Mouse (Mus musculus) embryonic fibroblast, embryonic 13.5 days (primary cell): Measurements from ENCODE around the gene Susd1.

Experiments
- CTCF ChIP-seq: IDR thresholded peaks from 2 replicates; pipeline ENCODE4 v1.5.1; 2011; ENCODE audit warnings: mild to moderate bottlenecking, control low read depth, low read length, moderate library complexity, borderline replicate concordance; ENCODE audit not compliant: insufficient read depth
- POLR2A ChIP-seq: IDR thresholded peaks from 2 replicates; pipeline ENCODE4 v1.6.1; 2011; ENCODE audit warnings: low read depth, mild to moderate bottlenecking, control low read depth, low read length, moderate library complexity

DNA sequence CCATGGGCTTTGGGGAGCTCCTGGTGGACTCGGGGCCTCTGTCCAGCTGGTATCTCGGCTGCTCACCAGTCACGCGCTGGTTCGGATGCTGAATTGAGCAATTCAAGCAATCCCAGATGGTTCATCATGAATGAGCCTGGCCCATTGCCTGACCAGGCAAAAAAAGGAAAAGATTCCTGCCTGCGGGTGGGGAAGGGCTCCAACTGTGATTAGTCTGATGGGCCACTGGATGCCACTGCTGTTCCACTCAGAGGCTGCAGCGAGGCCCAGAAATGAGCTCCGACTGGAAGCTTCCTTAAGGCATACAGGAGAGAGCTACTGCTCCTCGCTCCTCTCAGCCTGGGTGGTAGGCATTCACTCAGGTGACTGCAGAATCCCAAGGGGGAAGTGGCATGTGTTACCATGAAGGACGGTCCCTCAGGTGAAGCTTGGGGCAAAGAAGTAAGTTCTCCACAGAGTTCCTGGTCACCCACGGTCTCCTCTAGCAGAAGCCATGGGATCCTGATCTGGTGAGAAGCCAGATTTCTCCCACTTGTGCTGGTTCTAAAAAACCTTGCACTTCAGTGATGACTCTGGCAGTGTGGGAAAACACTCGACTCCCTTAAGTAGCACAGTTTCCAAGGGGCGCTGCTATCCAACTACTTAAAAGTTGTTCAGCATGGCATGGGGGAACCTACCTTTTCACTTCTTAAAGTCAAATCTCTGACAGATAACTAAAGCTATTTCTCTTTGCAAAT is 57.3 kb downstream of the Susd1 start:
- no peak for TF ChIP-seq POLR2A
- peak; percentile 75 for TF ChIP-seq CTCF
